Mouse (Mus musculus) forebrain, embryonic 12.5 days (tissue): ENCODE results near the gene Anapc16. TPM values are rescaled to one million over a fixed set of nuclear protein-coding genes. Genes with fewer than 3 reads are reported as not detected.

Experiments
- ATAC-seq: fragments of 200-750 bp; cut with Nextera tagmentation; 2 replicates; pipeline ENCODE4 v1.8.0; 2017; ENCODE audit warnings: moderate TSS enrichment; ENCODE audit not compliant: low FRiP score
- H3K27ac ChIP-seq: fragments of 300-500 bp; sonication (generic); 2 replicates; pipeline ENCODE4 v1.5.1; 2016; ENCODE audit warnings: mild to moderate bottlenecking
- H3K27me3 ChIP-seq: fragments of 300-500 bp; sonication (generic); 2 replicates; pipeline ENCODE4 v1.6.1; 2016; ENCODE audit warnings: mild to moderate bottlenecking
- H3K36me3 ChIP-seq: fragments of 300-500 bp; sonication (generic); replicated peaks from 2 replicates; pipeline ENCODE4 v1.6.1; 2016; ENCODE audit warnings: mild to moderate bottlenecking
- H3K4me1 ChIP-seq: fragments of 300-500 bp; sonication (generic); 2 replicates; pipeline ENCODE4 v1.6.1; 2016
- H3K4me2 ChIP-seq: fragments of 300-500 bp; sonication (generic); 2 replicates; pipeline ENCODE4 v1.6.1; 2016; ENCODE audit warnings: mild to moderate bottlenecking, moderate library complexity
- H3K4me3 ChIP-seq: fragments of 300-500 bp; sonication (generic); replicated peaks from 2 replicates; pipeline ENCODE4 v1.5.1; 2016; ENCODE audit warnings: mild to moderate bottlenecking
- H3K9ac ChIP-seq: fragments of 300-500 bp; sonication (generic); 2 replicates; pipeline ENCODE4 v1.6.1; 2016; ENCODE audit warnings: mild to moderate bottlenecking
- H3K9me3 ChIP-seq: fragments of 300-500 bp; sonication (generic); 2 replicates; pipeline ENCODE4 v1.6.1; 2016
- WGBS: fragments of 180-500 bp; shearing (Covaris S2); methylation state at CpG from one replicate; pipeline ENCODE4 v1.1.7; 2016; 5-methylcytosine and 5-hydroxymethylcytosine counted together
- polyA plus RNA-seq: library from polyadenylated mRNA; unstranded; fragments of >200 nt; fragmentation: Nextera tagmentation; extraction: Ambion mirVana; gene quantifications from 2 replicates; pipeline ENCODE4 v1.2.1, GENCODE M21; 2016

The Anapc16 gene
- polyA plus RNA-seq, 1 experiment from 2014 or later = 100 TPM

GRCm38 (mm10) chr10:59977715-59978343, 25.1 kb downstream of the Anapc16 start:
- Histone ChIP-seq H3K9ac (no peak overlapping the region), H3K27me3 (no peaks in the 10 kb centered on the region), H3K36me3 (no peaks in the 10 kb centered on the region), H3K4me3 (no peak overlapping the region), H3K4me1 (peaks cover 33% of the 10 kb centered on the region), H3K4me2 (no peak overlapping the region), H3K27ac (peak overlapping the region; percentile 42; the same call in 1 of the 2 replicates), H3K9me3 (no peaks in the 10 kb centered on the region)
- no peak for ATAC-seq
- WGBS = 90% methylated on average over 5 of the region's 5 CpGs

GRCm38 (mm10) chr10:59977141-59977540, 25.8 kb downstream of the Anapc16 start:
- Histone ChIP-seq H3K9ac (no peak overlapping the region), H3K4me3 (no peak overlapping the region), H3K27ac (no peak overlapping the region), H3K4me1 (peaks cover 36% of the 10 kb centered on the region), H3K36me3 (no peaks in the 10 kb centered on the region), H3K4me2 (no peak overlapping the region), H3K9me3 (no peaks in the 10 kb centered on the region), H3K27me3 (no peaks in the 10 kb centered on the region)
- 49% methylated on average over 2 of the region's 4 CpGs for WGBS
- no peak for ATAC-seq

- Histone ChIP-seq H3K27me3 (0 out of 2 replicates have a peak, but pooled peaks cover 2% of the 10 kb centered on the region), H3K27ac (peak overlapping the region; percentile 71), H3K4me1 (peaks cover 48% of the 10 kb centered on the region), H3K9me3 (no peaks in the 10 kb centered on the region), H3K4me2 (no peak overlapping the region), H3K36me3 (no peaks in the 10 kb centered on the region), H3K9ac (peak overlapping the region; percentile 14; the same call in 1 of the 2 replicates), H3K4me3 (no peak overlapping the region)
- 70% methylated on average over 3 of the region's 3 CpGs for WGBS
- no peak for ATAC-seq
Observed at GRCm38 (mm10) chr10:59974786-59975185, 28.1 kb downstream of the Anapc16 start.

GRCm38 (mm10) chr10:59974191-59974664, 28.7 kb downstream of the Anapc16 start:
- Histone ChIP-seq H3K9ac (no peak overlapping the region), H3K9me3 (no peaks in the 10 kb centered on the region), H3K36me3 (no peaks in the 10 kb centered on the region), H3K27me3 (0 out of 2 replicates have a peak, but pooled peaks cover 2% of the 10 kb centered on the region), H3K4me3 (no peak overlapping the region), H3K4me1 (peaks cover 47% of the 10 kb centered on the region), H3K4me2 (no peak overlapping the region), H3K27ac (peak overlapping the region; percentile 71)
- 8% methylated on average over 6 of the region's 6 CpGs for WGBS
- ATAC-seq = no peak

GRCm38 (mm10) chr10:59973400-59973799, 29.5 kb downstream of the Anapc16 start:
- no peak for ATAC-seq
- 85% methylated on average over 4 of the region's 4 CpGs for WGBS
- peaks cover 38% of the 10 kb centered on the region for H3K4me1 ChIP-seq

GRCm38 (mm10) chr10:59972999-59973398, 29.9 kb downstream of the Anapc16 start:
- no peak overlapping the region for H3K27ac ChIP-seq
- no peaks in the 10 kb centered on the region for H3K9me3 ChIP-seq
- H3K4me2 ChIP-seq = no peak overlapping the region
- H3K4me3 ChIP-seq = no peak overlapping the region
- H3K9ac ChIP-seq = no peak overlapping the region
- WGBS = 87% methylated on average over 6 of the region's 6 CpGs
- peaks cover 34% of the 10 kb centered on the region for H3K4me1 ChIP-seq
- H3K36me3 ChIP-seq = no peaks in the 10 kb centered on the region
- no peak for ATAC-seq
- 0 out of 2 replicates have a peak, but pooled peaks cover 2% of the 10 kb centered on the region for H3K27me3 ChIP-seq

More at GRCm38 (mm10) chr10:59973400-59973799, 29.5 kb downstream of the Anapc16 start:
- Histone ChIP-seq H3K4me3 (no peak overlapping the region), H3K27ac (0 out of 2 replicates have a peak overlapping the region, but pooled peaks have one; percentile 71), H3K4me2 (no peak overlapping the region), H3K9ac (no peak overlapping the region), H3K27me3 (0 out of 2 replicates have a peak, but pooled peaks cover 2% of the 10 kb centered on the region), H3K36me3 (no peaks in the 10 kb centered on the region), H3K9me3 (no peaks in the 10 kb centered on the region)

GRCm38 (mm10) chr10:59972534-59972933, 30.4 kb downstream of the Anapc16 start:
- 60% methylated on average over 2 of the region's 2 CpGs for WGBS

GRCm38 (mm10) chr10:59971813-59972212, 31.1 kb downstream of the Anapc16 start:
- ATAC-seq = no peak
- Histone ChIP-seq H3K9ac (no peak overlapping the region), H3K27me3 (0 out of 2 replicates have a peak, but pooled peaks cover 2% of the 10 kb centered on the region), H3K4me1 (peaks cover 32% of the 10 kb centered on the region), H3K4me2 (no peak overlapping the region), H3K36me3 (no peaks in the 10 kb centered on the region), H3K9me3 (no peaks in the 10 kb centered on the region), H3K27ac (no peak overlapping the region), H3K4me3 (no peak overlapping the region)
- WGBS = 93% methylated on average over 8 of the region's 8 CpGs

More at GRCm38 (mm10) chr10:59972534-59972933, 30.4 kb downstream of the Anapc16 start:
- Histone ChIP-seq H3K4me1 (peaks cover 32% of the 10 kb centered on the region), H3K27ac (no peak overlapping the region), H3K9me3 (no peaks in the 10 kb centered on the region), H3K4me2 (no peak overlapping the region), H3K27me3 (0 out of 2 replicates have a peak, but pooled peaks cover 2% of the 10 kb centered on the region), H3K4me3 (no peak overlapping the region), H3K36me3 (no peaks in the 10 kb centered on the region), H3K9ac (no peak overlapping the region)
- no peak for ATAC-seq

- H3K4me2 ChIP-seq = peak overlapping the region; percentile 69
- H3K27me3 ChIP-seq = 0 out of 2 replicates have a peak, but pooled peaks cover 2% of the 10 kb centered on the region
- H3K9me3 ChIP-seq = no peaks in the 10 kb centered on the region
- H3K9ac ChIP-seq = peak overlapping the region; percentile 63
- H3K27ac ChIP-seq = peak overlapping the region; percentile 87; the same call in 1 of the 2 replicates
- H3K4me1 ChIP-seq = peaks cover 39% of the 10 kb centered on the region
- no peaks in the 10 kb centered on the region for H3K36me3 ChIP-seq
- no peak for ATAC-seq
- WGBS = 31% methylated on average over 6 of the region's 6 CpGs
- peak overlapping the region; percentile 47 for H3K4me3 ChIP-seq
Observed at GRCm38 (mm10) chr10:59970450-59971062, 32.4 kb downstream of the Anapc16 start.

- peak overlapping the region; percentile 47 for H3K4me3 ChIP-seq
- peak overlapping the region; percentile 63 for H3K9ac ChIP-seq
- H3K9me3 ChIP-seq = no peaks in the 10 kb centered on the region
- H3K4me2 ChIP-seq = peak overlapping the region; percentile 69
- ATAC-seq = peak; percentile 60
- H3K4me1 ChIP-seq = peaks cover 43% of the 10 kb centered on the region
- under 1% methylated on average over 25 of the region's 25 CpGs for WGBS
- H3K27me3 ChIP-seq = 0 out of 2 replicates have a peak, but pooled peaks cover 2% of the 10 kb centered on the region
- peak overlapping the region; percentile 87 for H3K27ac ChIP-seq
- no peaks in the 10 kb centered on the region for H3K36me3 ChIP-seq
Observed at GRCm38 (mm10) chr10:59969821-59970449, 33.0 kb downstream of the Anapc16 start.

- H3K9ac ChIP-seq = no peak overlapping the region
- 92% methylated on average over 6 of the region's 6 CpGs for WGBS
- no peak overlapping the region for H3K4me3 ChIP-seq
- peaks cover 39% of the 10 kb centered on the region for H3K4me1 ChIP-seq
- no peak overlapping the region for H3K4me2 ChIP-seq
- no peaks in the 10 kb centered on the region for H3K9me3 ChIP-seq
- no peak overlapping the region for H3K27ac ChIP-seq
- no peak for ATAC-seq
- H3K36me3 ChIP-seq = no peaks in the 10 kb centered on the region
- H3K27me3 ChIP-seq = 0 out of 2 replicates have a peak, but pooled peaks cover 2% of the 10 kb centered on the region
Observed at GRCm38 (mm10) chr10:59967309-59967942, 35.5 kb downstream of the Anapc16 start.

- no peaks in the 10 kb centered on the region for H3K36me3 ChIP-seq
- no peak overlapping the region for H3K4me2 ChIP-seq
- H3K27me3 ChIP-seq = 0 out of 2 replicates have a peak, but pooled peaks cover 2% of the 10 kb centered on the region
- WGBS = 91% methylated on average over 6 of the region's 6 CpGs
- no peak for ATAC-seq
- H3K9ac ChIP-seq = no peak overlapping the region
- no peak overlapping the region for H3K4me3 ChIP-seq
- H3K9me3 ChIP-seq = no peaks in the 10 kb centered on the region
- peaks cover 38% of the 10 kb centered on the region for H3K4me1 ChIP-seq
- no peak overlapping the region for H3K27ac ChIP-seq
Observed at GRCm38 (mm10) chr10:59966743-59967142, 36.2 kb downstream of the Anapc16 start.
